Mouse (Mus musculus) gastrocnemius, adult 8-10 months (tissue): ENCODE measurements around the gene Il17a. TPM values are rescaled to one million over a fixed set of nuclear protein-coding genes. Genes with fewer than 3 reads are reported as not detected.
"Not testable (repeated sequence)": the region's sequence is repeated elsewhere in the genome, so short reads cannot be mapped to it uniquely, and the experiment has no call there.

Source experiments
- DNase-seq, 2 experiments: peaks; one replicate each; pipeline ENCODE4 v3.0.0; 2022; ENCODE audit warnings: low spot score in 2 of 2
- total RNA-seq, 4 experiments: library from RNA; stranded (reverse); gene quantifications; 2 replicates each; pipeline ENCODE4 v1.2.4; 2022

Gene Il17a
- not detected for total RNA-seq

GRCm38 (mm10) chr1:20730903-20731302 is at the start of gene Il17a:
Il17a (plus strand) TSS chr1:20730905.
- DNase-seq, result no peak

- no peak for DNase-seq
Measured at GRCm38 (mm10) chr1:20682849-20683248, 47.9 kb upstream of the Il17a start.

GRCm38 (mm10) chr1:20683386-20683785 is 47.3 kb upstream of the Il17a start:
- DNase-seq, result no peak

GRCm38 (mm10) chr1:20683853-20684252 is 46.9 kb upstream of the Il17a start:
- DNase-seq, result no peak

GRCm38 (mm10) chr1:20684403-20684802 is 46.3 kb upstream of the Il17a start:
- no peak for DNase-seq

- no peak for DNase-seq
Measured at GRCm38 (mm10) chr1:20685393-20685792, 45.3 kb upstream of the Il17a start.

GRCm38 (mm10) chr1:20685907-20686306 is 44.8 kb upstream of the Il17a start:
- DNase-seq, result no peak

GRCm38 (mm10) chr1:20691336-20691735 is 39.4 kb upstream of the Il17a start:
- DNase-seq, result no peak

GRCm38 (mm10) chr1:20693634-20694313 is 36.9 kb upstream of the Il17a start:
- DNase-seq, result no peak

GRCm38 (mm10) chr1:20700011-20700410 is 30.7 kb upstream of the Il17a start:
- DNase-seq, result no peak

GRCm38 (mm10) chr1:20736572-20736971 is 5.9 kb downstream of the Il17a start:
- no peak for DNase-seq

GRCm38 (mm10) chr1:20738483-20738882 is 7.8 kb downstream of the Il17a start:
- no peak for DNase-seq

- no peak for DNase-seq
Measured at GRCm38 (mm10) chr1:20740496-20740998, 9.8 kb downstream of the Il17a start.

GRCm38 (mm10) chr1:20754439-20754838 is 23.7 kb downstream of the Il17a start:
- no peak for DNase-seq

- no peak for DNase-seq
Measured at GRCm38 (mm10) chr1:20757586-20757985, 26.9 kb downstream of the Il17a start.

- no peak for DNase-seq
Measured at GRCm38 (mm10) chr1:20759799-20760198, 29.1 kb downstream of the Il17a start.

- DNase-seq, result no peak
Measured at GRCm38 (mm10) chr1:20760331-20760730, 29.6 kb downstream of the Il17a start.

- no peak for DNase-seq
Measured at GRCm38 (mm10) chr1:20761411-20761810, 30.7 kb downstream of the Il17a start.

GRCm38 (mm10) chr1:20766526-20766925 is 35.8 kb downstream of the Il17a start:
- DNase-seq, result no peak

GRCm38 (mm10) chr1:20774026-20774730 is 43.5 kb downstream of the Il17a start:
- DNase-seq, result not testable (repeated sequence)

GRCm38 (mm10) chr1:20778366-20778765 is 47.7 kb downstream of the Il17a start:
- DNase-seq, result no peak
